Mouse (Mus musculus): Measurements from ENCODE around the gene Ube2l6.

Gene Ube2l6

DNA sequence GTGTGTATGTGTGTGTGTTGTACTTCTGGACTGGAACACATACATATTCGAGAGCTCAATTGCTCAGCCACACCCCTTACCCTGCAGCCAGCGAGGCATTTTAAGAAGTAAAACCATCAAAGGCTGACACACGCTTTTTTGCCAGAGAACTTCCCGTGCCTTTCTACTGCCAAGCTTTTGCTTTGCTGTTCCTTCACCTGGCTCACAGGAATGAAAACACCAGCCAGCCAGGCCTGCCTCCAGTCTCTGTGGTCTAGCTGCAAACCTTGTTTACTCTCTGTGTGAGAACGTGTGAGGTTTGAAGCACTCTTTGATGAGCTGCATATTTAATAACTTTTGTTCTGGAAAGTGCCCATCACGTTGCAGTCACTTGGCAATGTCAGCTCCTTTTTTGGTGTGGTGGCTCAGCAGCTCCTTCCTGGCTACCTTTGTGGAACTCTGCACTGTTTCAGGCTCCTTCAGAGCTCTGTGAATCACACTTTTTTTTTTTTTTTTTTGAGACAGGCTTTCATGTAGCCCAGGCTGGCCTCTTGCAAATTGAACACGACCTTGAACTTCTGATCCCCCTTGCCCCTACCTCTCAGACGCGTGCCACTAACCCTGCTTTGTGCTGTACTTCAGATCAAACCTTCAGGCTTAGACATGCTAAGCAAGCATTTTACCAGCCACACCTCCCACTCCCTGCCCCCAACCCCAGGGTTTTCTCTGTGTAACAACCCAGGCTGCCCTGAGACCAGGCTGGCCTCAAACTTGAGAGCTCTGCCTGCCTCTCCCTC lies 39.4 kb downstream of the Ube2l6 start:
- no peak for DNase-seq (ENCODE audit: low spot score in 2 of 2)

DNA sequence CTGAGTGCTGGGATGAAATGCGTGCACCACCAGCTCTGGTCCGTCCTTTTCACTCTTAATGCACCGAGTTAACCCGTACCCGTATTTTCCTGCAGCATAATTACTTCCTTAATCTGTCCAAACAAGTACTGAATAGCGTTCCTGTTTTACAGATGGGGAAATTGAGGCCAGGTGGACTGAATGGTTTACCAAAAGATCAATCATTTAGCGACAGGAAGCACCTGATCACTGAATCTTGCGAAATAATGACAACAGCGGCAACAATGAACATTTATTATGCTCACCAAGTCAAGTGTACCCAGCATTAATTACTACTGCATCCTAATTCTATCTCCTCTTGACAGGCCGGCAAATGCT lies 39.9 kb downstream of the Ube2l6 start, which contains the start of gene Slc43a1:
Gene Slc43a1 (plus strand): TSS at position 258 of the 357 bp plus-strand sequence.
- no peak for DNase-seq (ENCODE audit: low spot score in 2 of 2)

DNA sequence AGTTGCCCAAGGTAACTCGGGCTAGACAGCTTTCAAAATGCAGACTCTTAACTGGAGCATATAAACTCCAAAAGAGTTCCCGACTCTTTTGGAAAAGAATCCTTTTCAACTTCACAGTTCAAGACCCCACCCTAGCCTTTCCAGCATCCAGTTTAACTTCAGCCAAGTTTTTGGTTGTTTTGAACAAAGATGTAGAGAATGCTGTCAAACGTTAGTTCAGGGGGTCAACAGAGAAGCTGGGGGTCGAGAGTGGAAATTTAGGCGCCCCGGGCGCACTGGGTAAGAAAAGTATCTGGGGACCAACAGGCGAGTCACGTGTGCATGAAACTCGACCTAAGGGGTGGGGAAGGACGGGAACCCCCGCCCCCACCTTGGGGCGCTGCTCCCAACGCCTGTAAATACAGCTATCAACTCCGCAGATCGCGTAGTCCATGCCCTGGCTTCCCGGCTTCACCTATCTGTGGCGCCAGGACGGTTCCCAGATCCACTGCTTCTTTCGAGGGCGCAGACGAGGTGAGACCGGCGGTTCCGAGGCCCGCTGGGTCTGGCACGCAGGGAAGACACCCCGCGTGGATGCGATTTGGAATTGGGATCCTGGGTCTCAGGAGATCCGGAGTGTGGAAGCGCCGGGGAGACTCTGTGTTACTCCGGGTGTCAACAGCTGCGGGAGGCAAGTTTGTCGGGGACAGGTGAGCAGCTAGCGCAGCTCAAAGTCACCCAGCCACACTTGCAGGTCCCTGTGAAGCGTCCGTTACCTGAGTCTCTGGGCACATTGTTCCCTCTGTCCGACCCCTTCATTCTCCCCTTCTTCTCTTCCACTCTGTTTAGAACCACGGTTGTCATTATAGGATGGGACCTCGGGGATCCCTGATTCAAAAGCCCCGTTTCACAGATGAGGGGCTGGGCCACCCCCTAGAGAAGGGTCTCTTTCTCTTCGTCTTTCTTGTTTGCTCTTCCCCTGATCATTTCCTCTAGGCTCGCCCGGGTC lies 40.7 kb downstream of the Ube2l6 start:
- DNase-seq (ENCODE audit: low spot score in 2 of 2): peak; percentile 78 to 83

DNA sequence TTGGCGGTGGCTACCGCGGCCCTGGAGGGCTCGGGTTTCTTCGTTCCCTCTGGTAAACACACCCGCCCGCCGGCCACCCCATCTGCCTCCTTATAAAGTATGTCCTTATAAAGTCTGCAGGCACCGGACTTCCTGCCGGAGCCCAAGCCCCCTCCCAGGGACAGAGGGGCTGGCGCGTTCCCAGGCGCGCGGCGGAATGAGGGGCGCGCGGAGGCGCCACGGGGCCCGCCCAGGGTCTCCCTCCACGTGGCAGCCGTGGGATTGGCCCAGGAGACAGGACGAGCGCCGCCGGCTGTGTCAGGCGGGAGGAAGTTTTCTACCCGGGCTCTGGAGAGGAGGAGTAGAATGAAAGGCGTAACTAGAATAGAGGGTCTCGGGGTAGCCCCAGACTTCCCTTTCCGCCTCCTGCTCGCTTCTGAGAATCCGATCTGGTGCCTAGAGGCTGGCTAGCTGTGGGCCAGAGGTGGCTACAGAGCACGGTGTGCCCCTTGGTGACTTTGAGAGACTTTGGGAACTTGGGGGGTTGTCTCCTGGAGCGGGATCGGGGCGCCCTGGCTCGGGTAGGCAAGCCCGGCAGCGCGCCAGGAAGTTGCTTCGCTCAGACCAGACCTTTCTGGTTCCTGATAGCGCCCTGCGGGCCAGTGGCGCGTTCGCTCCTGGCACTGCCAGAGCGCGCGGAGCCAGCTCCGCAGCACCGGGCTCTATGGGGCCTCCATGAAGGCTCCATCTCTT lies 41.6 kb downstream of the Ube2l6 start:
- peak; percentile 86 to 88 for DNase-seq (ENCODE audit: low spot score in 2 of 2)

DNA sequence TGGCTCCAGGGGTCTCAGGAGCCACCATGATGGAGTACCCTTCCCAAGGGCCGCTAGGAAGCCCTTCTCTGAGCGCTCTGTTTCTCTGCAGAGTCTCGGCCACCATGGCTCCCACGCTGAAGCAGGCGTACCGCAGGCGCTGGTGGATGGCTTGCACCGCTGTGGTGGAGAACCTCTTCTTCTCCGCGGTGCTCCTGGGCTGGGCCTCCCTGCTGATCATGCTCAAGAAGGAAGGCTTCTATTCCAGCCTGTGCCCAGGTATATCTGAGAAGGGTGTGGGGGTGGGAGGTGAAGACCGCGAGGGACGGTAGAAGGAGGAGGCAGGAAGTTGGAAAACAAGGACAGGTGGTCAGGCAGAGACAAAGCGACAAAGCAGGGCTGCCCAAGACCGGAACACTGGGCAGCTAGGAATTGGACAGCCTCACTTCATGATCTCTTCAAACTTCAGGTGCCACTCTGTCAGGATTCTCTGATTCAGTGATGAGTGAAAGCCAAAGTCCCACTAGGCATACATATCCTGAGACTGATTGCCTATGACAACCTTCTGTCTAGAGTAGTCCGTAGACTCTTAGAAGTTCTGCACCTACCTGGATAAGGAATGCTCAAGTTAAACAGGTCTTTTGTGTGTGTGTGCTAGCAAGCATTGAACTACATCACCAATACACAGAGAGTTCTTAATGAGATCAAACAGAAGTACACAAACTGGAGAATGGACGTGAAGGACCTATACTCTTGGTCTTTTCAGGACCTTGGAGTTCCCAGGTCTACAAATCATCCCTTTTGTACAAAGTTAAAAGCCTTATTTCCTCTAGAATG lies 42.3 kb downstream of the Ube2l6 start:
- DNase-seq (ENCODE audit: low spot score in 2 of 2): no peak

- peak; percentile 77 to 89 for DNase-seq (ENCODE audit: low spot score in 2 of 2)
These were observed 43.3 kb downstream of the Ube2l6 start for GRCm38 (mm10) chr2:84841905-84842304.

GRCm38 (mm10) chr2:84843654-84844053 lies 45.0 kb downstream of the Ube2l6 start:
- no peak for DNase-seq (ENCODE audit: low spot score in 2 of 2)

DNA sequence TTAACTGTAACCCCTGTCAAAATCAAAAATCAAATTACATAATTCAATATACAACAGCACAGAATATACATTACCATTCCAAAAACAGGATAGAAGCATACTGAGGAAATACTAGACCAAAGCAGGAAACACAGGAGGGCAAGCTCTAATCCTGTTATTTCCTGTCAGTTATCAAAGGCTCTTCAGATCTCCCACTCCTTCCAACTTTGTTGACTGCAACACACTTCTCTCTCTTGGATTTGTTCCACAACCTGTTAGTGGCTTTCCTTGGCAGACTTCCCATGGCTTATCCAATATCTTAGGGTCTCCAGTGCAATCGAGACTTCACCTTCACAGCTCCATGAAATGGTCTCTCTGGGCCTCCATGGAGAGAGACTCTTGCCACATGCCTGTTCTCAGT lies 46.6 kb downstream of the Ube2l6 start:
- no peak for DNase-seq (ENCODE audit: low spot score in 2 of 2)

DNA sequence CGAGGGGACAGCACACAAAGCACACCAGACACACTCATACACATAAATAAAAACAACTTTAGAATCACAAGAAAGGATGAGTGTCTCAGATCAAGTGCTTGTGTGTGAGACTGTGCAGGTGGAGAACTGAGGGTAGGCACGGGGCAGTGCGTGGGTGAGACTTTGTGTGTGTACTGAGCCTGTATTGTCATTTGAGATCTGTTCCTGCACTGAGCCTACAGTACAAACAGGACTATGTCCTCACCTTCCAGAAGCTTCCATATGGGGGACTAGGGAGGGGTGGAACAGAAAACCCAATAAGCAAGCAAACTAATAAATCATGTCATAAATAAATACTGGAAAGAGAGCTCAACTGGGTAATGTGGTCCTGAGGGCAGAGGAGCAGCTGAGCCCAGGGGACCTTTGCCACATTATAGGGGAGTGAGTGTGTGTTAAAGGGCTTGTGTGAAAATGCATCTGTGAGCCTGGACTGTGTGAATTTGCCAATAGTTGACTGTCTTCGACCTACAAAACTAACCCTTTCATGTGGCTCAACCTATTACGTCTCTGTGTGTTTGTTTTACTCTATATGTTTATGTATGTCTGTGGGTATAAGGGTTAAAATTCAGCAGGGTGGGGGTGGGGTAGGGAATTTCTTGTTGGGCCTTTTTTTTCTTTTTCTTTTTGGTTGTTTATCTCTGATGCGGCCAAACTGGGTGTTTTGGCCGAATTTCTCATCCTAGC lies 51.9 kb downstream of the Ube2l6 start:
- DNase-seq (ENCODE audit: low spot score in 2 of 2): no peak

GRCm38 (mm10) chr2:84851130-84852040 lies 52.8 kb downstream of the Ube2l6 start:
- DNase-seq (ENCODE audit: low spot score in 2 of 2): no peak

- DNase-seq (ENCODE audit: low spot score in 2 of 2): peak; percentile 50 to 76
These were observed 57.1 kb downstream of the Ube2l6 start for GRCm38 (mm10) chr2:84855732-84856131.

DNA sequence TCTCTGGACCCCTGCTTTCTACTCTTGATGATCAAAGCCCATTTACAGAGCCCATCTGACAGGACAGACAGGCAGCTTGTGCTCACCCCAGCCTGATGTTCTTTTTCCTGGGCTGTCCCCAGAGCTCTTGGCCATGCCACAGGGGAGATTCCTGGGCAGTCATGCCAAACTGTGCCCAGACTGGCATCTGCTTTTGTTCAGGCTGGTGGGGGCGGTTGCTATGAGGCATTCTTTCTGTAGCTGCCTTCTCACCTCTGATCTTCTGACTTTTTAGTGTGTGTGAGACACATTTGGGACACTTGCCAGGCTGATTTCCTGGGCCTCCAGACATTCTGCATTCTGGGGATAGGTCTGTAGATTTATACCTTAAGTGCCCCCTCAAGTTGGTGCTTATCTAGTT lies 59.9 kb downstream of the Ube2l6 start:
- no peak for DNase-seq (ENCODE audit: low spot score in 2 of 2)

All from spleen, postnatal 10 days (tissue).